Mouse (Mus musculus) midbrain, postnatal 0 days (tissue): ENCODE measurements around the gene Pde11a. TPM values are rescaled to one million over a fixed set of nuclear protein-coding genes. Genes with fewer than 3 reads are reported as not detected.

Experiments used
- ATAC-seq: fragments of 200-750 bp; cut with Nextera tagmentation; 2 replicates; pipeline ENCODE4 v1.8.0; 2017; ENCODE audit warnings: moderate number of reproducible peaks, mild to moderate bottlenecking, moderate TSS enrichment, moderate library complexity; ENCODE audit not compliant: low FRiP score
- DNase-seq: peaks from one replicate; pipeline ENCODE4 v3.0.0-alpha.2; 2015; ENCODE audit warnings: low spot score
- H3K27ac ChIP-seq: fragments of 300-500 bp; sonication (generic); 2 replicates; pipeline ENCODE4 v1.5.1; 2014; ENCODE audit warnings: low read depth, mild to moderate bottlenecking, low read length, mixed read lengths
- H3K27me3 ChIP-seq: fragments of 300-500 bp; sonication (generic); 2 replicates; pipeline ENCODE4 v1.6.1; 2014; ENCODE audit warnings: low read length, control low read depth, mixed read lengths; ENCODE audit not compliant: insufficient read depth
- H3K36me3 ChIP-seq: fragments of 300-500 bp; sonication (generic); 2 replicates; pipeline ENCODE4 v1.6.1; 2014; ENCODE audit warnings: low read length, control low read depth, mixed read lengths; ENCODE audit not compliant: insufficient read depth
- H3K4me1 ChIP-seq: fragments of 300-500 bp; sonication (generic); 2 replicates; pipeline ENCODE4 v1.6.1; 2014; ENCODE audit warnings: mild to moderate bottlenecking, control low read depth, antibody characterized with exemption, low read length, mixed read lengths; ENCODE audit not compliant: insufficient read depth
- H3K4me2 ChIP-seq: fragments of 300-500 bp; sonication (generic); 2 replicates; pipeline ENCODE4 v1.6.1; 2014; ENCODE audit warnings: low read depth, mild to moderate bottlenecking, low read length, mixed read lengths; ENCODE audit not compliant: poor library complexity, severe bottlenecking
- H3K4me3 ChIP-seq: fragments of 300-500 bp; sonication (generic); 2 replicates; pipeline ENCODE4 v1.5.1; 2014; ENCODE audit warnings: low read depth, mild to moderate bottlenecking, low read length, moderate library complexity
- H3K9ac ChIP-seq: fragments of 300-500 bp; sonication (generic); replicated peaks from 2 replicates; pipeline ENCODE4 v1.6.1; 2014; ENCODE audit warnings: mild to moderate bottlenecking, low read length, moderate library complexity, mixed read lengths; ENCODE audit not compliant: poor library complexity, severe bottlenecking
- H3K9me3 ChIP-seq: fragments of 300-500 bp; sonication (generic); 2 replicates; pipeline ENCODE4 v1.6.1; 2016; ENCODE audit warnings: low read length, control low read depth
- CTCF ChIP-seq: IDR thresholded peaks from 2 replicates; pipeline ENCODE4 v1.5.1; 2016; ENCODE audit warnings: antibody characterized with exemption, mild to moderate bottlenecking
- WGBS: fragments of 180-500 bp; shearing (Covaris S2); extraction: QIAGEN DNeasy Blood & Tissue Kit; methylation state at CpG from one replicate; pipeline ENCODE4 v1.1.7; 2014; 5-methylcytosine and 5-hydroxymethylcytosine counted together
- polyA plus RNA-seq: library from polyadenylated mRNA; unstranded; fragments of >200 nt; fragmentation: Nextera tagmentation; extraction: Ambion mirVana; gene quantifications from 2 replicates; pipeline ENCODE4 v1.2.1, GENCODE M21; 2015
- total RNA-seq: library from RNA; depleted of rRNA; stranded (reverse); fragments of >200 nt; gene quantifications from 2 replicates; pipeline ENCODE4 v1.2.3, GENCODE M21; 2014

The Pde11a gene
- total and polyA plus RNA-seq, 2 experiments from 2014 or later: 0.94 to 1.1 TPM

DNA sequence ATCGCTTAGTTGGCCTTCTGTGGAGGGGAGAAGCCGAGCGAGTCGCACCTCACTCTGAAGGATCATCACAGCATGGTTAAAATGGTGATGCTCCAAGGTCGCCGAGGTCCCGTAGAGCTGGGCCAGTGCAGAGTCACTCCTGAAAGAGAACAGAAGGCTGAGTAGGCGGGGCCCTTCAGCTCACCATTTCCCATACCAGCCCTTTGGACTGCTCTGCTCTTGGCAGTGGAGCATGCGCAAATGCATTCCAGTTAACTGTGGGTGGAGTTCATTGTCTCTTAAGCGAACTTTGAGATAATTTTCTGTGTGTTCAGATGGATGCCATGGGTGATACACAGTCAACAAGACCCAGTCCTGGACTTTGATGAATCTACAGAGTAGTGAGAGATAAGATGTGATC, 288.5 kb downstream of the Pde11a start:
- no peak overlapping the region for H3K4me3 ChIP-seq
- no peak for DNase-seq
- H3K27ac ChIP-seq: no peak overlapping the region
- H3K27me3 ChIP-seq: no peaks in the 10 kb centered on the region
- H3K4me1 ChIP-seq: no peaks in the 10 kb centered on the region
- H3K9ac ChIP-seq: no peak overlapping the region
- 79% methylated on average over 10 of the region's 10 CpGs for WGBS
- H3K36me3 ChIP-seq: no peaks in the 10 kb centered on the region
- no peak for TF ChIP-seq CTCF
- no peak overlapping the region for H3K4me2 ChIP-seq
- H3K9me3 ChIP-seq: no peaks in the 10 kb centered on the region
- no peak for ATAC-seq

GRCm38 (mm10) chr2:76049529-76049928, 289.0 kb downstream of the Pde11a start:
- Histone ChIP-seq H3K4me2 (no peak overlapping the region), H3K36me3 (no peaks in the 10 kb centered on the region), H3K27ac (no peak overlapping the region), H3K27me3 (no peaks in the 10 kb centered on the region), H3K9me3 (no peaks in the 10 kb centered on the region), H3K4me1 (no peaks in the 10 kb centered on the region), H3K9ac (no peak overlapping the region), H3K4me3 (no peak overlapping the region)
- 73% methylated on average over 8 of the region's 8 CpGs for WGBS
- no peak for DNase-seq
- ATAC-seq: no peak
- TF ChIP-seq CTCF: no peak

- H3K4me2 ChIP-seq: no peak overlapping the region
- ATAC-seq: no peak
- H3K9me3 ChIP-seq: no peaks in the 10 kb centered on the region
- no peak overlapping the region for H3K27ac ChIP-seq
- no peaks in the 10 kb centered on the region for H3K27me3 ChIP-seq
- no peak for DNase-seq
- no peak overlapping the region for H3K9ac ChIP-seq
- WGBS: 75% methylated on average over 12 of the region's 12 CpGs
- H3K4me1 ChIP-seq: no peaks in the 10 kb centered on the region
- no peaks in the 10 kb centered on the region for H3K36me3 ChIP-seq
- H3K4me3 ChIP-seq: no peak overlapping the region
- no peak for TF ChIP-seq CTCF
Measured at GRCm38 (mm10) chr2:76047740-76048139, 290.8 kb downstream of the Pde11a start.

DNA sequence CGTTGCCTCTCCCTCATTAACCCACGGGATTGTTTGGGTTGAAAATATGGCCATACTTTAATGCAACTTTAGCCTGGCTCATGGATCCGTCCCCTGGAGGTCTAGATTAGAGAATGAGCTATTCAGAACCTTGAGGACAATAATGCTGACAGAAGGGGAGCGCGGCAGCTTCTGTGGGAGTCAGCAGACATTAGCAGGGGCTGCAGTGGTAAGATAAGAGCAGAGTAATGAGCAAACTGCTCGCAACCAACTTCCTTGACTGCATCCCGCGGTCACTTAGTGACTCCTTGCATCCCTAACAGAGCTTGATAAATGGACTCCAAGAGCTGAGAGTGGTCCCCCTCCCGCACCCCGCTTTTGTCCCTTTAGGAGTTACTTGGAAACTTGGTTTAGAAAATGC, 296.4 kb downstream of the Pde11a start:
- Histone ChIP-seq H3K4me2 (no peak overlapping the region), H3K36me3 (no peaks in the 10 kb centered on the region), H3K4me3 (no peak overlapping the region), H3K9me3 (no peaks in the 10 kb centered on the region), H3K27ac (no peak overlapping the region), H3K9ac (no peak overlapping the region), H3K27me3 (no peaks in the 10 kb centered on the region), H3K4me1 (no peaks in the 10 kb centered on the region)
- 70% methylated on average over 10 of the region's 10 CpGs for WGBS
- TF ChIP-seq CTCF: no peak
- ATAC-seq: no peak
- DNase-seq: no peak

- no peak for ATAC-seq
- Histone ChIP-seq H3K4me2 (no peak overlapping the region), H3K36me3 (no peaks in the 10 kb centered on the region), H3K4me1 (no peaks in the 10 kb centered on the region), H3K9me3 (no peaks in the 10 kb centered on the region), H3K4me3 (no peak overlapping the region), H3K27ac (no peak overlapping the region), H3K27me3 (no peaks in the 10 kb centered on the region), H3K9ac (no peak overlapping the region)
- TF ChIP-seq CTCF: no peak
- no peak for DNase-seq
- WGBS: 97% methylated on average over 7 of the region's 7 CpGs
Measured at GRCm38 (mm10) chr2:76040116-76040515, 298.5 kb downstream of the Pde11a start.

GRCm38 (mm10) chr2:76030080-76030479, 308.5 kb downstream of the Pde11a start:
- H3K27me3 ChIP-seq: no peaks in the 10 kb centered on the region
- peaks cover 12% of the 10 kb centered on the region; the same call in 1 of the 2 replicates for H3K4me1 ChIP-seq
- TF ChIP-seq CTCF: no peak
- H3K9ac ChIP-seq: no peak overlapping the region
- WGBS: 10% methylated on average over 8 of the region's 8 CpGs
- no peak overlapping the region for H3K4me3 ChIP-seq
- peak; percentile 81 for DNase-seq
- no peaks in the 10 kb centered on the region for H3K36me3 ChIP-seq
- peak overlapping the region; percentile 80 for H3K27ac ChIP-seq
- no peaks in the 10 kb centered on the region for H3K9me3 ChIP-seq
- peak overlapping the region; percentile 37; the same call in 1 of the 2 replicates for H3K4me2 ChIP-seq
- peak; percentile 80 for ATAC-seq
